Mouse (Mus musculus) neural tube, embryonic 11.5 days (tissue): ENCODE measurements around the gene Cops7a. TPM values are rescaled to one million over a fixed set of nuclear protein-coding genes. Genes with fewer than 3 reads are reported as not detected.
A peak's percentile ranks its signal among the peaks of the same experiment; 100 is the strongest.

Experiments
- ATAC-seq: fragments of 200-750 bp; cut with Nextera tagmentation; 2 replicates; pipeline ENCODE4 v1.8.0; 2017; ENCODE audit warnings: moderate number of reproducible peaks, mild to moderate bottlenecking, moderate TSS enrichment, moderate library complexity; ENCODE audit not compliant: insufficient read depth, low FRiP score, low TSS enrichment
- DNase-seq: peaks from one replicate; pipeline ENCODE4 v3.0.0-alpha.2; 2015; ENCODE audit warnings: low spot score
- H3K27ac ChIP-seq: fragments of 300-500 bp; sonication (generic); 2 replicates; pipeline ENCODE4 v1.5.1; 2014; ENCODE audit warnings: low read depth, mild to moderate bottlenecking, low read length
- H3K27me3 ChIP-seq: fragments of 300-500 bp; sonication (generic); 2 replicates; pipeline ENCODE4 v1.6.1; 2014; ENCODE audit warnings: mild to moderate bottlenecking, low read length, mixed read lengths; ENCODE audit not compliant: control insufficient read depth, insufficient read depth
- H3K36me3 ChIP-seq: fragments of 300-500 bp; sonication (generic); 2 replicates; pipeline ENCODE4 v1.6.1; 2014; ENCODE audit warnings: mild to moderate bottlenecking, low read length, moderate library complexity, mixed read lengths; ENCODE audit not compliant: control insufficient read depth, insufficient read depth
- H3K4me1 ChIP-seq: fragments of 300-500 bp; sonication (generic); 2 replicates; pipeline ENCODE4 v1.6.1; 2014; ENCODE audit warnings: low read length, mixed read lengths; ENCODE audit not compliant: control insufficient read depth, insufficient read depth
- H3K4me2 ChIP-seq: fragments of 300-500 bp; sonication (generic); 2 replicates; pipeline ENCODE4 v1.6.1; 2014; ENCODE audit warnings: low read depth, mild to moderate bottlenecking, moderate library complexity
- H3K4me3 ChIP-seq: fragments of 300-500 bp; sonication (generic); 2 replicates; pipeline ENCODE4 v1.5.1; 2014; ENCODE audit warnings: low read depth, low read length
- H3K9ac ChIP-seq: fragments of 300-500 bp; sonication (generic); 2 replicates; pipeline ENCODE4 v1.6.1; 2014; ENCODE audit warnings: mild to moderate bottlenecking, low read length
- H3K9me3 ChIP-seq: fragments of 300-500 bp; sonication (generic); 2 replicates; pipeline ENCODE4 v1.6.1; 2016; ENCODE audit warnings: low read length; ENCODE audit not compliant: control insufficient read depth
- WGBS: fragments of 180-500 bp; shearing (Covaris S2); extraction: QIAGEN DNeasy Blood & Tissue Kit; methylation state at CpG from one replicate; pipeline ENCODE4 v1.1.7; 2014; 5-methylcytosine and 5-hydroxymethylcytosine counted together
- polyA plus RNA-seq: library from polyadenylated mRNA; unstranded; fragments of >200 nt; fragmentation: Nextera tagmentation; extraction: Ambion mirVana; gene quantifications from 2 replicates; pipeline ENCODE4 v1.2.1, GENCODE M21; 2014

The Cops7a gene
- polyA plus RNA-seq, 1 experiment from 2014 or later: 118 TPM

GRCm38 (mm10) chr6:124919695-124920317 lies 45.5 kb downstream of the Cops7a start, which contains the start of gene Ptms:
Ptms (minus strand) TSS chr6:124920103.
- under 1% methylated on average over 13 of the region's 13 CpGs for WGBS

GRCm38 (mm10) chr6:124918890-124919627 lies 46.3 kb downstream of the Cops7a start:
- H3K27ac ChIP-seq: peak overlapping the region; percentile 100
- H3K36me3 ChIP-seq: peaks cover 6% of the 10 kb centered on the region
- H3K9me3 ChIP-seq: no peaks in the 10 kb centered on the region
- peak overlapping the region; percentile 98 for H3K4me2 ChIP-seq
- peak overlapping the region; percentile 92; the same call in 1 of the 2 replicates for H3K4me3 ChIP-seq
- H3K4me1 ChIP-seq: peaks cover 31% of the 10 kb centered on the region
- H3K9ac ChIP-seq: peak overlapping the region; percentile 99
- no peaks in the 10 kb centered on the region for H3K27me3 ChIP-seq
- 23% methylated on average over 13 of the region's 14 CpGs for WGBS
- DNase-seq: no peak
- ATAC-seq: no peak

More at GRCm38 (mm10) chr6:124919695-124920317, 45.5 kb downstream of the Cops7a start, which contains the start of gene Ptms:
- Histone ChIP-seq H3K4me1 (peaks cover 31% of the 10 kb centered on the region), H3K9me3 (no peaks in the 10 kb centered on the region), H3K4me3 (peak within 1 kb of the TSS; percentile 20; the same call in 1 of the 2 replicates), H3K9ac (peak within 1 kb of the TSS; percentile 41), H3K27me3 (no peaks in the 10 kb centered on the region), H3K36me3 (no peaks in the 10 kb centered on the region), H3K27ac (peak within 1 kb of the TSS; percentile 100), H3K4me2 (peak within 1 kb of the TSS; percentile 98)
- ATAC-seq (peak; percentile 87), DNase-seq (peak; percentile 94)

- ATAC-seq (no peak), DNase-seq (no peak)
- peaks cover 9% of the 10 kb centered on the region for H3K36me3 ChIP-seq
- H3K9ac ChIP-seq: peak overlapping the region; percentile 99
- H3K4me1 ChIP-seq: peaks cover 31% of the 10 kb centered on the region
- no peaks in the 10 kb centered on the region for H3K27me3 ChIP-seq
- peak overlapping the region; percentile 100 for H3K27ac ChIP-seq
- WGBS: 10% methylated on average over 7 of the region's 7 CpGs
- H3K4me2 ChIP-seq: peak overlapping the region; percentile 98
- H3K9me3 ChIP-seq: no peaks in the 10 kb centered on the region
- peak overlapping the region; percentile 92 for H3K4me3 ChIP-seq
These were observed 47.0 kb downstream of the Cops7a start for GRCm38 (mm10) chr6:124918331-124918690.

GRCm38 (mm10) chr6:124917518-124918330 lies 47.6 kb downstream of the Cops7a start:
- Histone ChIP-seq H3K27me3 (no peaks in the 10 kb centered on the region), H3K36me3 (peaks cover 11% of the 10 kb centered on the region), H3K4me3 (peak overlapping the region; percentile 92), H3K27ac (peak overlapping the region; percentile 100), H3K9ac (peak overlapping the region; percentile 99), H3K4me2 (peak overlapping the region; percentile 98), H3K9me3 (no peaks in the 10 kb centered on the region), H3K4me1 (peaks cover 31% of the 10 kb centered on the region)
- ATAC-seq: peak; percentile 63
- 1% methylated on average over 40 of the region's 89 CpGs for WGBS
- peak; percentile 92 for DNase-seq

- H3K36me3 ChIP-seq: peaks cover 11% of the 10 kb centered on the region
- H3K27me3 ChIP-seq: no peaks in the 10 kb centered on the region
- no peaks in the 10 kb centered on the region for H3K9me3 ChIP-seq
- peak overlapping the region; percentile 98 for H3K4me2 ChIP-seq
- peak; percentile 94 for DNase-seq
- peaks cover 30% of the 10 kb centered on the region for H3K4me1 ChIP-seq
- ATAC-seq: peak; percentile 56
- H3K4me3 ChIP-seq: peak overlapping the region; percentile 92
- under 1% methylated on average over 43 of the region's 67 CpGs for WGBS
- H3K9ac ChIP-seq: peak overlapping the region; percentile 99
- H3K27ac ChIP-seq: peak overlapping the region; percentile 100
These were observed 48.4 kb downstream of the Cops7a start for GRCm38 (mm10) chr6:124916695-124917517.

- Histone ChIP-seq H3K27ac (peak overlapping the region; percentile 100), H3K4me2 (peak overlapping the region; percentile 98), H3K4me1 (peaks cover 26% of the 10 kb centered on the region), H3K9me3 (no peaks in the 10 kb centered on the region), H3K4me3 (peak overlapping the region; percentile 92), H3K27me3 (no peaks in the 10 kb centered on the region), H3K9ac (peak overlapping the region; percentile 99), H3K36me3 (peaks cover 11% of the 10 kb centered on the region)
- DNase-seq: peak; percentile 40
- ATAC-seq: no peak
- 11% methylated on average over 12 of the region's 12 CpGs for WGBS
These were observed 49.2 kb downstream of the Cops7a start for GRCm38 (mm10) chr6:124915942-124916694.

GRCm38 (mm10) chr6:124915160-124915941 lies 50.0 kb downstream of the Cops7a start:
- H3K9me3 ChIP-seq: no peaks in the 10 kb centered on the region
- peak overlapping the region; percentile 100 for H3K27ac ChIP-seq
- no peaks in the 10 kb centered on the region for H3K27me3 ChIP-seq
- peak overlapping the region; percentile 99 for H3K9ac ChIP-seq
- ATAC-seq (no peak), DNase-seq (peak; percentile 40)
- H3K4me3 ChIP-seq: peak overlapping the region; percentile 92
- 13% methylated on average over 22 of the region's 22 CpGs for WGBS
- H3K36me3 ChIP-seq: peaks cover 11% of the 10 kb centered on the region
- peaks cover 20% of the 10 kb centered on the region for H3K4me1 ChIP-seq
- H3K4me2 ChIP-seq: peak overlapping the region; percentile 98
